Mouse (Mus musculus) lung, embryonic 15.5 days (tissue): ENCODE data around the gene Gm20695. TPM values are rescaled to one million over a fixed set of nuclear protein-coding genes. Genes with fewer than 3 reads are reported as not detected.
"Not testable (repeated sequence)": the region's sequence is repeated elsewhere in the genome, so short reads cannot be mapped to it uniquely, and the experiment has no call there.

Experiments
- ATAC-seq: fragments of 200-750 bp; cut with Nextera tagmentation; 2 replicates; pipeline ENCODE4 v1.8.0; 2017; ENCODE audit warnings: moderate number of reproducible peaks, borderline replicate concordance; ENCODE audit not compliant: low FRiP score, low TSS enrichment; ENCODE audit errors: extremely low read depth
- H3K27ac ChIP-seq: fragments of 300-500 bp; sonication (generic); 2 replicates; pipeline ENCODE4 v1.5.1; 2015; ENCODE audit warnings: moderate library complexity, mild to moderate bottlenecking, inconsistent platforms
- H3K27me3 ChIP-seq: fragments of 300-500 bp; sonication (generic); 2 replicates; pipeline ENCODE4 v1.6.1; 2015; ENCODE audit warnings: inconsistent platforms
- H3K36me3 ChIP-seq: fragments of 300-500 bp; sonication (generic); 2 replicates; pipeline ENCODE4 v1.6.1; 2015; ENCODE audit warnings: inconsistent platforms
- H3K4me1 ChIP-seq: fragments of 300-500 bp; sonication (generic); 2 replicates; pipeline ENCODE4 v1.6.1; 2015; ENCODE audit warnings: inconsistent platforms
- H3K4me2 ChIP-seq: fragments of 300-500 bp; sonication (generic); 2 replicates; pipeline ENCODE4 v1.6.1; 2015; ENCODE audit warnings: inconsistent platforms, mild to moderate bottlenecking, moderate library complexity
- H3K4me3 ChIP-seq: fragments of 300-500 bp; sonication (generic); 2 replicates; pipeline ENCODE4 v1.5.1; 2015; ENCODE audit warnings: mild to moderate bottlenecking, inconsistent platforms
- H3K9ac ChIP-seq: fragments of 300-500 bp; sonication (generic); 2 replicates; pipeline ENCODE4 v1.6.1; 2015; ENCODE audit warnings: inconsistent platforms
- H3K9me3 ChIP-seq: fragments of 300-500 bp; sonication (generic); 2 replicates; pipeline ENCODE4 v1.6.1; 2016; ENCODE audit warnings: inconsistent platforms
- WGBS: fragments of 180-500 bp; shearing (Covaris S2); methylation state at CpG from one replicate; pipeline ENCODE4 v1.1.7; 2015; 5-methylcytosine and 5-hydroxymethylcytosine counted together
- polyA plus RNA-seq: library from polyadenylated mRNA; unstranded; fragments of >200 nt; fragmentation: Nextera tagmentation; extraction: Ambion mirVana; gene quantifications from 2 replicates; pipeline ENCODE4 v1.2.1, GENCODE M21; 2015

Gene Gm20695
- 1.1 and 1.4 TPM in 2 replicates for polyA plus RNA-seq

DNA sequence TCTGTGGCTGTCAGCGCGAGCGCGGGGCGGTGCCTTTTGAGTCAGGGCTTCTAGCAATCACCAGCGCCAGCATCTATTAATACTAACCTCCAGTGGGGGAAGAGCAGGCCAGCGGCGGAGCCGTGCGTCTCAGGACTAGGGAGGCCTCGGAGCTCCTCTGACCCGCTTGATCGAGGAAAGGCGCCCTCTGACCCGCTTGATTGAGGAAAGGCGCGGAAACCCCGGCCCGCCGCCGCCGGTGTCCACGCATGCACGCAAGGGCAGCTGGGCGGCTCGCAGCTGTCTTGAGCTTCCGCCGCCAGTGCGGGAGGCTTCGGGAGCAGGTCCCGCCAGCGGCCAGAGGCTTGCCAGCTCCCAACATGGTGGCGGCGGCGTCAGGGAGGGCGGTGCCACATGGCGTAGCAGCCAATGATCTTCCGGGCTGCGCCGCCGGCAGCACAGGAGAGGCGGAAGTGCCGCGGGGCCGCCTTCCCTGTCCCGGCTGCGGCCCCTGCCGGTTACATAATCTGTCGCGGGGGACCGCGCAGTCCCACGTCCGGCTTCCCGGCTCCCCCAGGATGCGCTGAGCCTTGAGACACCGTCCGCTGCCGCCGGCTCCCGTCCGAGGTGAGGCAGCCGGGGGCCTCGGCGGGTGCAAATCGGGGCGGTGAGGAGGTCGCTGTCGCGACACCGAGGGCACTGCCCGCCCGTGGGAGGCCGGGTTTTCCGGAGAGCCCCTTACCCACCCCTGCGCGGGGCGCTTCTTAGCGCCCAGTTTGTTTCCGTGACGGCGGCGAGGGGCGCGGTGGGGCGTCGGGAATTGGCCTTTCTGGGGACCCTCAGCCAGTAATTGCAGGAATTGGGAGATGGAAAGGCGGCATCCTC, at the start of gene Gm20695, which contains the start of gene Zfp597:
Gene Gm20695, plus strand, starts transcription at position 448 of the 864 bp plus-strand sequence.
Gene Zfp597, minus strand, starts transcription at position 361 of the 864 bp plus-strand sequence.
- H3K4me1 ChIP-seq: peaks cover 10% of the 10 kb centered on the region
- H3K4me3 ChIP-seq: peak within 1 kb of the TSS; percentile 75
- H3K36me3 ChIP-seq: no peaks in the 10 kb centered on the region
- no peaks in the 10 kb centered on the region for H3K27me3 ChIP-seq
- H3K27ac ChIP-seq: peak within 1 kb of the TSS; percentile 94
- H3K9ac ChIP-seq: peak within 1 kb of the TSS; percentile 84
- peak within 1 kb of the TSS; percentile 63 for H3K4me2 ChIP-seq
- no peaks in the 10 kb centered on the region for H3K9me3 ChIP-seq
- under 1% methylated on average over 75 of the region's 88 CpGs for WGBS
- peak; percentile 100 for ATAC-seq

DNA sequence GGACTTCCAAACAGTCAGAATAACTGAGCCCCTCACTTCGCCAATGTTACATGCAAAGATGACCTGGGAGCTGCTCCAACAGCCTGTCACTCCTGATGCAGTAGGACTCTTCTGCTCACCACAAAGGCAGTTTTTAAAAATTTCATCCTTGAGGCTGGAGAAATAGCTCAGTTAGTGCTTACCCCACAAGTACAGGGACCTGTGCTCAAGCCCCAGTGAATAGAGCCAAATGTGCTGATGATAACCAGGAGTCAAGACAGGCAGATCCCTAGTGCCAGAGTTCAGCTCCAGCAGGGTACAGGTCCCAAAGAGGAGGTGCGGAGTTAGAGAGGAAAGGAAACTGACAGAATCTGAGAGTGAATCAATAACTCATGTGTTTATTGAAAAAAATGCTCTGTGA, 49.0 kb upstream of the Gm20695 start:
- H3K27ac ChIP-seq: no peak overlapping the region
- no peak for ATAC-seq
- H3K9ac ChIP-seq: no peak overlapping the region
- H3K4me3 ChIP-seq: no peak overlapping the region
- 68% methylated on average over 2 of the region's 2 CpGs for WGBS
- H3K4me1 ChIP-seq: no peaks in the 10 kb centered on the region
- H3K9me3 ChIP-seq: no peaks in the 10 kb centered on the region
- H3K4me2 ChIP-seq: no peak overlapping the region
- H3K36me3 ChIP-seq: no peaks in the 10 kb centered on the region
- H3K27me3 ChIP-seq: no peaks in the 10 kb centered on the region

DNA sequence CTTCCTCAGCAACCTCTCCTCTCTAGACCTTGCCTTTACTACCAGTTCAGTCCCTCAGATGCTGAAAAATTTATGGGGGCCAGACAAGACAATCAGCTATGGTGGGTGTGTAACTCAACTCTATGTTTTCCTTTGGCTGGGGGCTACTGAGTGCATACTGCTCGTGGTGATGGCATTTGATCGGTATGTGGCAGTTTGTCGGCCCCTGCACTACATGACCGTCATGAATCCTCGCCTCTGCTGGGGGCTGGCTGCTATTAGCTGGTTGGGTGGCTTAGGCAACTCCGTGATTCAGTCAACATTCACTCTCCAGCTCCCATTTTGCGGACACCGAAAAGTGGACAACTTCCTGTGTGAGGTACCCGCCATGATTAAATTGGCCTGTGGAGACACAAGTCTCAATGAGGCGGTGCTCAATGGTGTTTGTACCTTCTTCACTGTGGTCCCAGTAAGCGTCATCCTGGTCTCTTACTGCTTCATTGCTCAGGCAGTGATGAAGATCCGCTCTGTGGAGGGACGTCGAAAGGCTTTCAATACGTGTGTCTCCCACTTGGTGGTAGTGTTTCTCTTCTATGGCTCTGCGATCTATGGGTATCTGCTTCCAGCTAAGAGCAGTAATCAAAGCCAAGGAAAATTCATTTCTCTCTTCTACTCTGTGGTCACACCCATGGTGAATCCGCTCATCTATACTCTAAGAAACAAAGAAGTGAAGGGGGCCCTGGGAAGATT, 45.1 kb upstream of the Gm20695 start:
- 52% methylated on average over 17 of the region's 17 CpGs for WGBS
- ATAC-seq: no peak
- Histone ChIP-seq H3K27ac (no peak overlapping the region), H3K4me3 (no peak overlapping the region), H3K4me1 (no peaks in the 10 kb centered on the region), H3K36me3 (no peaks in the 10 kb centered on the region), H3K4me2 (no peak overlapping the region), H3K27me3 (no peaks in the 10 kb centered on the region), H3K9me3 (no peaks in the 10 kb centered on the region), H3K9ac (no peak overlapping the region)

DNA sequence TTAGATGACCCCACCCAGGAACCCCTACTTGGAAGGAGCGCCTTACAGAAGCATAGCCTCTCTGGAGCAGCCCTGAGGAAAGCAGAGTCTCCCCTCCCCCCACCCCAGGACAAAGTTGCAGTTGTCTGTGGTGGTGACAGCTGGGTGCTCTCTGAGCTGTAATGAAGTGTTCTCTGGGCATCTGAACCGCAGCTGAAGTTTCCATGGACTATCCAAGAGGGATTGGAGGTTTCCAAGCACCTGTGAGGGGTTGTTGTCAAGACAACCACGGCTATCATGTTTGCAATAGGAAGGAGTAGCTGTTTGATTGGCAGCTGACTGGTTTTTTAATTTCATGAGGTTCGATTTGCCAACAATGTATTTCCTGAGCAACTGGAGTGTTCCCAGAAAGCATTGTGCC, 41.5 kb upstream of the Gm20695 start:
- ATAC-seq: no peak
- H3K36me3 ChIP-seq: no peaks in the 10 kb centered on the region
- no peaks in the 10 kb centered on the region for H3K9me3 ChIP-seq
- H3K27ac ChIP-seq: no peak overlapping the region
- H3K9ac ChIP-seq: no peak overlapping the region
- 19% methylated on average over 4 of the region's 4 CpGs for WGBS
- H3K4me1 ChIP-seq: peaks cover 7% of the 10 kb centered on the region; the same call in 1 of the 2 replicates
- H3K4me2 ChIP-seq: no peak overlapping the region
- no peaks in the 10 kb centered on the region for H3K27me3 ChIP-seq
- H3K4me3 ChIP-seq: no peak overlapping the region

DNA sequence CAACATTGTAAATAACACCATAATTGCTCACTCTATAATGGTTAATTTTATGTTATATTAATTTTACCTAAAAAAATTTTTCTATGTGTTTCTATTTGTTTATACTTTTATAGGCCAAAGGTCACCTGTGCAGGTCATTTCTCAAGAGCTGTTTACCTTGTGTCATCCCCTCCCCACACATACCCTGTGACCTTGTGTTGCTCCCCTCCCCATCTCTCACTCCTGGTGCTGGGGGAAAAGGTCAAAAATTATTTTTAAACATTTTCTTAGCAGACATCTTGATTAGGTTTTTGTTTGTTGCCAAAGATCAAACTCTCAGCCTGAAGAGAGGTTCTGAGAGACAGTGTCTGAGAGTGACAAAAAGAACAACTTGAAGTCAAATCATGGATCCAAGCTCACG, 40.7 kb upstream of the Gm20695 start:
- Histone ChIP-seq H3K9ac (no peak overlapping the region), H3K9me3 (no peaks in the 10 kb centered on the region), H3K4me1 (peaks cover 7% of the 10 kb centered on the region; the same call in 1 of the 2 replicates), H3K27ac (no peak overlapping the region), H3K4me2 (no peak overlapping the region), H3K27me3 (no peaks in the 10 kb centered on the region), H3K36me3 (no peaks in the 10 kb centered on the region), H3K4me3 (no peak overlapping the region)
- ATAC-seq: no peak
- 64% methylated on average over 1 of the region's 1 CpGs for whole genome bisulfite sequencing

DNA sequence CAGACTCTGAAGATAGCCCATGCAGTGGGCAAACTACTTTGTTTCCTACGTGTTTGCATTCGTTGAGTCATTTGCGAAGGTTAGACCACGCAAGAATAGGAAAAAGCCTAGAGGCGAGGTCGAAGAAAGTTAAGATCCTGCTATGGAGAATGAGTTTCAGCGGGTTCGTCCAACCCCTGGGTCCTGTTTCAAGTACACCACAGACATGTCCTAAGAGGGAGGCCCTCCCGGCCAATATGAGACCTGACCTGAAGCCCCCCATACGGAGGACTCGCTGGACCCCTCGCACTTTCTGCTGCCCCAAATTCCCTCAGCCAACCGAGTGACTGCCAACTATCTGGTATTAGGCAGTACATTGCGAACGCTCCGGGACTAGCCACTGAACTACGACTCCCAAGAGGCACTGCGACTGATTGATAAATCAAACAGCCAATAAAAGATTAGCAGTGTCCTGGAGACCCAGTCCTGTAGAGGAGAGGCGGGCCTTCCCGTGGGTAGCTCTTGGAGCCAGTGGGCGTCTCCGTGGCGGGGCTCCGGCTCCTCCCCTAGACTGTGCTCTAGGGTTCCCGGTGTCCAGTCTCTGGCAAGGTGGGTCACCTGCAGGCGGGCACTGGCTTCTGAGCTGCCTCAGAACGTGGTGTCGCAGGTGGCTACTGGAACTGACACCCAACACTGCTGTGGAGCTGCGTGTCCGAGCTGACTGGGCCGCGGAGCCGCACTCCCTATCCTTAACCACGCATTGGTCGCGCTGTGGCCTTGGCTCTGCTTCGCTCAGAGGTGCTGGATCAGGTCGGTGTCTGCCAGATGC, 37.5 kb upstream of the Gm20695 start, which contains the start of gene Zfp174:
Gene Zfp174, plus strand, starts transcription at position 558 of the 808 bp plus-strand sequence.
- Histone ChIP-seq H3K9ac (peak within 1 kb of the TSS; percentile 65), H3K4me3 (peak within 1 kb of the TSS; percentile 72), H3K9me3 (no peaks in the 10 kb centered on the region), H3K27ac (0 out of 2 replicates have a peak within 1 kb of the TSS, but pooled peaks have one; percentile 2), H3K36me3 (no peaks in the 10 kb centered on the region), H3K27me3 (no peaks in the 10 kb centered on the region), H3K4me2 (peak within 1 kb of the TSS; percentile 79), H3K4me1 (peaks cover 7% of the 10 kb centered on the region; the same call in 1 of the 2 replicates)
- 3% methylated on average over 38 of the region's 38 CpGs for WGBS
- peak; percentile 100 for ATAC-seq

DNA sequence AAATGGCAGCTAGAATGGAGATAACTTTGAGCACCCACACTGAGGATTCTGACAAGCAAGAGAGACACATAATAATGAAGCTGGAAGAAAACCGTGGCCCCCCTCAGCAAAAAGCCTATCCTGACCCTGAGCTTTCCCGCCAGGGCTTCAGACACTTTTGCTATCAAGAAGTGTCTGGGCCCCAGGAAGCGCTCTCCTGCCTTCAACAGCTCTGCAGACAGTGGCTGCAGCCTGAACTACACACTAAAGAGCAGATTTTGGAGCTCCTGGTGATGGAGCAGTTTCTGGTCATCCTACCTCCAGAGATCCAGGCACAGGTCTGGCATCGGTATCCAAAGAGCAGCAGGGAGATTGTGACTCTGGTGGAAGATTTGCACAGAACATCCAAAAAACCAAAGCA, 36.6 kb upstream of the Gm20695 start:
- H3K9me3 ChIP-seq: no peaks in the 10 kb centered on the region
- peak overlapping the region; percentile 72 for H3K4me3 ChIP-seq
- 69% methylated on average over 4 of the region's 4 CpGs for WGBS
- peak overlapping the region; percentile 79 for H3K4me2 ChIP-seq
- H3K9ac ChIP-seq: peak overlapping the region; percentile 65
- no peaks in the 10 kb centered on the region for H3K36me3 ChIP-seq
- H3K27ac ChIP-seq: no peak overlapping the region
- peaks cover 7% of the 10 kb centered on the region; the same call in 1 of the 2 replicates for H3K4me1 ChIP-seq
- no peaks in the 10 kb centered on the region for H3K27me3 ChIP-seq
- ATAC-seq: no peak

DNA sequence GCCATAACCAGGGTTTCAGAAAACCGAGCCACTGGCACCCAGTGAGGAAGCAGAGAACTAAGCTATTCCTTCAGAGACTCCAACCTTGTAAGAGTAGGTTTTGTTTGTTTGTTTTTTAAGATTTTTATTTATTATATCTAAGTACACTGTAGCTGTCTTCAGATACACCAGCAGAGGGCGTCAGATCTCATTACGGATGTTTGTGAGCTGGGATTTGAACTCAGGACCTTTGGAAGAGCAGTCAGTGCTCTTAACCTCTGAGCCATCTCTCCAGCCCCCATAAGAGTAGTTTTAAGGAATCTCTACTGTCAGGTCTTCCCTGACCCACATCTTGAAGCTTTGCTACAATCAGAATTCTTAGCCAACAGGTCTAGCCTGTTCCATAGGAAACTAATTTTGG, 36.0 kb upstream of the Gm20695 start:
- H3K4me3 ChIP-seq: no peak overlapping the region
- ATAC-seq: no peak
- H3K9me3 ChIP-seq: no peaks in the 10 kb centered on the region
- H3K9ac ChIP-seq: no peak overlapping the region
- H3K27me3 ChIP-seq: no peaks in the 10 kb centered on the region
- no peaks in the 10 kb centered on the region for H3K36me3 ChIP-seq
- no peak overlapping the region for H3K27ac ChIP-seq
- peaks cover 7% of the 10 kb centered on the region; the same call in 1 of the 2 replicates for H3K4me1 ChIP-seq
- WGBS: 66% methylated on average over 3 of the region's 3 CpGs
- no peak overlapping the region for H3K4me2 ChIP-seq

DNA sequence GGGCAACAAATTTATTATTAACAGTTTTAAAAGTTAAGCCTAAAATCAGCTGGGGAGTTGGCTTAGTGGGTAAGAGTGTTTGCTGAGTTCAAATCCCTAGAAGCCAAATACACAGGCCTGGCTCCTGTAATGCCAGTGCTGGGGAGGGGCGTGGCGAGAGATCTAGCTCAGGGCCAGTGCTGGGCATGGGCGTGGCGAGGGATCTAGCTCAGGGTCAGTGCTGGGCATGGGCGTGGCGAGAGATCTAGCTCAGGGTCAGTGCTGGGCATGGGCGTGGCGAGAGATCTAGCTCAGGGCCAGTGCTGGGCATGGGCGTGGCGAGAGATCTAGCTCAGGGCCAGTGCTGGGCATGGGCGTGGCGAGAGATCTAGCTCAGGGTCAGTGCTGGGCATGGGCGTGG, 33.1 kb upstream of the Gm20695 start:
- not testable (repeated sequence) for H3K27me3 ChIP-seq, ATAC-seq
- WGBS: 85% methylated on average over 13 of the region's 13 CpGs

DNA sequence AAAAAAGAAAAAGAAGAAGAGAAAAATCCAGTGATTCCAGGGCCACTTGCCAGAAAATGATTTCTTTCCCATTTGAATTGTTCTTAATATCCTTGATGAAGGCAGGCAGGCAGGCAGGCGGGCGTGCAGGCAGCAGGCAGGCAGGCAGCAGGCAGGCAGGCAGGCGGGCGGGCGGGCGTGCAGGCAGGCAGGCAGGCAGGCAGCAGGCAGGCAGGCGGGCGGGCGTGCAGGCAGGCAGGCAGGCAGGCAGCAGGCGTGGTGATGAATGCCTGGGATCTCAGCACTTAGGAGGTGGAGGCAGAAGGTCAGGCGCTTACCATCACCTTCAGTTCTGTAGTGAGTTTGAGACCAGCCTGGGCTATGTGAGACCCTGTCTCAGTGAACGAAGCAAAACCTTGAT, 31.9 kb upstream of the Gm20695 start:
- 33% methylated on average over 12 of the region's 12 CpGs for WGBS
- Histone ChIP-seq H3K4me2 (no peak overlapping the region), H3K36me3 (no peaks in the 10 kb centered on the region), H3K4me3 (no peak overlapping the region), H3K27me3 (no peaks in the 10 kb centered on the region), H3K27ac (no peak overlapping the region), H3K4me1 (0 out of 2 replicates have a peak, but pooled peaks cover 2% of the 10 kb centered on the region), H3K9me3 (no peaks in the 10 kb centered on the region), H3K9ac (no peak overlapping the region)
- no peak for ATAC-seq

More for the DNA sequence above, 33.1 kb upstream of the Gm20695 start:
- not testable (repeated sequence) for H3K9ac ChIP-seq, H3K27ac ChIP-seq, H3K36me3 ChIP-seq, H3K4me3 ChIP-seq, H3K4me2 ChIP-seq, H3K4me1 ChIP-seq, H3K9me3 ChIP-seq

DNA sequence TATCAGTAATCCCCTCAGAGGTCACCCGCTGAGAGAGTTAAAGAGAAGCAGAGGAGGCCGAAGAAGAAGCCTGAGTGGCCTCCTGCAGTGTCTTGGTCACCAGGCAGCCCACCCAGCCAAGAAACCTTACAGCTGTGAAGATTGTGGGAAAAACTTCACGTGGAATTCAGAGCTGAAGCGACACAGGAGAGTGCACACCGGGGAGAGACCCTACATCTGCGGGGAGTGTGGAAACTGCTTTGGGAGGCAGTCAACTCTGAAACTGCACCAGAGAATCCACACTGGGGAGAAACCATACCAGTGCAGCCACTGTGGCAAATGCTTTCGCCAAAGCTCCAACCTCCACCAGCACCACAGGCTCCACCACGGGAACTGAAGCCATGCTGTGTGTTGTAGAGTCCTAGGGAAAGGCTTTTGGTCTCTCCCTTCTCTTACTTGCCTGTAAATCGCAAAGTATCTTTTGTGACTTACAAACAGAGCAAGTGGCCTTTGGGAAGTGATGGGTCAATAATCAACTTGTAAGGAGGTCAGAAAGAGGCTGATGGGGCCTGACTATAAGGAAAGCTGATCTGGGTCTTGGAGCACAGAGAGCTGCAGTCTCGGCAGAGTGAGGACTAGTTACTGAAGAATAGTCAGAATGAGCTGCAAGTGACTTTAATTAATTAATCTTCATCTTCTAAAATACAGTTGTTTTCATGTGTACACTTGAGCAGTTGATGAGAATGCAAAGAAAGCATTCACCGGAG, 29.8 kb upstream of the Gm20695 start:
- no peaks in the 10 kb centered on the region for H3K36me3 ChIP-seq
- H3K9ac ChIP-seq: no peak overlapping the region
- 67% methylated on average over 11 of the region's 11 CpGs for WGBS
- H3K4me3 ChIP-seq: no peak overlapping the region
- no peaks in the 10 kb centered on the region for H3K4me1 ChIP-seq
- no peaks in the 10 kb centered on the region for H3K9me3 ChIP-seq
- H3K27me3 ChIP-seq: no peaks in the 10 kb centered on the region
- no peak overlapping the region for H3K4me2 ChIP-seq
- H3K27ac ChIP-seq: no peak overlapping the region
- ATAC-seq: no peak
